Mouse (Mus musculus) intestine, embryonic 16.5 days (tissue): Measurements from ENCODE around the gene Spata3. TPM values are rescaled to one million over a fixed set of nuclear protein-coding genes. Genes with fewer than 3 reads are reported as not detected.
A peak's percentile ranks its signal among the peaks of the same experiment; 100 is the strongest.

ENCODE experiments used
- ATAC-seq: fragments of 200-750 bp; cut with Nextera tagmentation; 2 replicates; pipeline ENCODE4 v1.8.0; 2017; ENCODE audit warnings: moderate TSS enrichment, moderate library complexity
- H3K27ac ChIP-seq: fragments of 300-500 bp; sonication (generic); 2 replicates; pipeline ENCODE4 v1.5.1; 2014; ENCODE audit warnings: mild to moderate bottlenecking, low read length
- H3K27me3 ChIP-seq: fragments of 300-500 bp; sonication (generic); replicated peaks from 2 replicates; pipeline ENCODE4 v1.6.1; 2014; ENCODE audit warnings: low read length, control low read depth, mixed read lengths; ENCODE audit not compliant: control insufficient read depth, insufficient read depth
- H3K36me3 ChIP-seq: fragments of 300-500 bp; sonication (generic); 2 replicates; pipeline ENCODE4 v1.6.1; 2014; ENCODE audit warnings: low read length, control low read depth; ENCODE audit not compliant: control insufficient read depth, insufficient read depth
- H3K4me1 ChIP-seq: fragments of 300-500 bp; sonication (generic); 2 replicates; pipeline ENCODE4 v1.6.1; 2014; ENCODE audit warnings: low read length, control low read depth, mixed read lengths; ENCODE audit not compliant: control insufficient read depth, insufficient read depth
- H3K4me2 ChIP-seq: fragments of 300-500 bp; sonication (generic); 2 replicates; pipeline ENCODE4 v1.6.1; 2014; ENCODE audit warnings: low read depth, low read length, control low read depth
- H3K4me3 ChIP-seq: fragments of 300-500 bp; sonication (generic); 2 replicates; pipeline ENCODE4 v1.5.1; 2014; ENCODE audit warnings: mild to moderate bottlenecking, low read length
- H3K9ac ChIP-seq: fragments of 300-500 bp; sonication (generic); 2 replicates; pipeline ENCODE4 v1.6.1; 2014; ENCODE audit warnings: low read depth, low read length
- H3K9me3 ChIP-seq: fragments of 300-500 bp; sonication (generic); 2 replicates; pipeline ENCODE4 v1.6.1; 2016; ENCODE audit warnings: low read length, control low read depth; ENCODE audit not compliant: control insufficient read depth
- WGBS: fragments of 180-500 bp; shearing (Covaris S2); extraction: QIAGEN DNeasy Blood & Tissue Kit; methylation state at CpG from one replicate; pipeline ENCODE4 v1.1.7; 2014; 5-methylcytosine and 5-hydroxymethylcytosine counted together
- polyA plus RNA-seq: library from polyadenylated mRNA; unstranded; fragments of >200 nt; fragmentation: Nextera tagmentation; extraction: Ambion mirVana; gene quantifications from 2 replicates; pipeline ENCODE4 v1.2.1, GENCODE M21; 2015

Gene Spata3
- polyA plus RNA-seq, result not detected in 2 replicates

- ATAC-seq, result no peak
- peaks cover 13% of the 10 kb centered on the region; the same call in 1 of the 2 replicates for H3K27me3 ChIP-seq
- no peaks in the 10 kb centered on the region for H3K36me3 ChIP-seq
- 90% methylated on average over 8 of the region's 8 CpGs for WGBS
- H3K4me2 ChIP-seq, result no peak within 1 kb of the TSS
- H3K4me3 ChIP-seq, result no peak within 1 kb of the TSS
- no peak within 1 kb of the TSS for H3K27ac ChIP-seq
- H3K4me1 ChIP-seq, result 0 out of 2 replicates have a peak, but pooled peaks cover 2% of the 10 kb centered on the region
- no peaks in the 10 kb centered on the region for H3K9me3 ChIP-seq
- no peak within 1 kb of the TSS for H3K9ac ChIP-seq
These were observed at the start of gene Spata3 for GRCm38 (mm10) chr1:86016516-86016915. Gene Spata3, plus strand, starts transcription at chr1:86016816.

GRCm38 (mm10) chr1:85969081-85969480 lies 47.5 kb upstream of the Spata3 start:
- Histone ChIP-seq H3K4me2 (no peak overlapping the region), H3K36me3 (no peaks in the 10 kb centered on the region), H3K4me1 (no peaks in the 10 kb centered on the region), H3K9ac (no peak overlapping the region), H3K4me3 (no peak overlapping the region), H3K27me3 (no peaks in the 10 kb centered on the region), H3K9me3 (no peaks in the 10 kb centered on the region), H3K27ac (no peak overlapping the region)
- ATAC-seq, result no peak
- WGBS, result 90% methylated on average over 1 of the region's 1 CpGs

DNA sequence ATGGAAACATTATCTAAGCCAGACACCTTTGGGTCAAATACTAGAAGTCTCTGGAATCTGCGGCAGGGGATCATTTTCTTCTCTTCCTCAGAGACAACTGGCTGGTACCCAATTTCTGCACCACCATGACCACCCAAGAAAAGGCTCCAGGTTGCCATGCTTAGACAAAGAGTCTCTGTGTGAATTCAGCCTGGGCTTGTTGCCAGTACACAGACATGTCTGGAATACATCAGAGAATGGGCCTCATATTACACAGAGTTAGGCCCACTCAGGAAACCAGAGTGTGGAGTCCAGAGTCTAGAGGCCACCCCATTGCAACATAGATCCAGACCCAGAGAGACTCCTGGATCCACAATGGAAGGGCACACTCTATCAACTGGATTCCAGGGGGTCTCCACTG lies 47.1 kb upstream of the Spata3 start:
- no peak for ATAC-seq
- Histone ChIP-seq H3K27ac (no peak overlapping the region), H3K9me3 (no peaks in the 10 kb centered on the region), H3K27me3 (no peaks in the 10 kb centered on the region), H3K4me3 (no peak overlapping the region), H3K4me2 (no peak overlapping the region), H3K9ac (no peak overlapping the region), H3K36me3 (no peaks in the 10 kb centered on the region), H3K4me1 (no peaks in the 10 kb centered on the region)
- 79% methylated on average over 1 of the region's 1 CpGs for WGBS

DNA sequence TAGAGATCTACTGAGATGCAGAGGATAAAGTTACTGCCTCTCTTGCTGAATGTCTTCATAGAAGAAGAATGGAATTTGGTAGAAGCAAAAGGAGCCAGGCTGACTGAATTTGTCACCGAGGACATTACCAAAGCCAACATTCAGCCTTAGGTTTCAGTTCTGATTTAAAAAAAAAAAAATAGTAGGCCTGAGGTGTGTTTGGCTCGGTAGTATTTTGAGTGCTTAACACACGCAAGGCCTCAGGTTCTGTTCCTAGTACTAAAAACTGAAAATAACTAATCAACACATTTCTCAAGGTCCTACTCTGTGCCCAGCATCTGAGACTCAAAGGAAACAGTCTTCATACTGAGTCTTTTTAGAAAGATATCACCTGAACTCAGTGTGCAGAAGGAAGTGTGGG lies 45.5 kb upstream of the Spata3 start:
- Histone ChIP-seq H3K4me1 (no peaks in the 10 kb centered on the region), H3K9me3 (no peaks in the 10 kb centered on the region), H3K27me3 (no peaks in the 10 kb centered on the region), H3K9ac (no peak overlapping the region), H3K4me3 (no peak overlapping the region), H3K36me3 (no peaks in the 10 kb centered on the region), H3K4me2 (no peak overlapping the region), H3K27ac (no peak overlapping the region)
- 93% methylated on average over 3 of the region's 3 CpGs for WGBS
- no peak for ATAC-seq

GRCm38 (mm10) chr1:85972341-85972740 lies 44.3 kb upstream of the Spata3 start:
- no peaks in the 10 kb centered on the region for H3K4me1 ChIP-seq
- no peak overlapping the region for H3K4me2 ChIP-seq
- ATAC-seq, result no peak
- no peak overlapping the region for H3K4me3 ChIP-seq
- no peaks in the 10 kb centered on the region for H3K27me3 ChIP-seq
- H3K27ac ChIP-seq, result no peak overlapping the region
- H3K9ac ChIP-seq, result no peak overlapping the region
- 66% methylated on average over 3 of the region's 3 CpGs for WGBS
- no peaks in the 10 kb centered on the region for H3K9me3 ChIP-seq
- no peaks in the 10 kb centered on the region for H3K36me3 ChIP-seq

- WGBS, result 93% methylated on average over 2 of the region's 2 CpGs
- no peaks in the 10 kb centered on the region for H3K36me3 ChIP-seq
- no peak overlapping the region for H3K4me3 ChIP-seq
- no peak overlapping the region for H3K27ac ChIP-seq
- H3K9me3 ChIP-seq, result no peaks in the 10 kb centered on the region
- H3K4me1 ChIP-seq, result no peaks in the 10 kb centered on the region
- H3K27me3 ChIP-seq, result no peaks in the 10 kb centered on the region
- H3K9ac ChIP-seq, result no peak overlapping the region
- ATAC-seq, result no peak
- no peak overlapping the region for H3K4me2 ChIP-seq
These were observed 43.1 kb upstream of the Spata3 start for GRCm38 (mm10) chr1:85973468-85973877.

DNA sequence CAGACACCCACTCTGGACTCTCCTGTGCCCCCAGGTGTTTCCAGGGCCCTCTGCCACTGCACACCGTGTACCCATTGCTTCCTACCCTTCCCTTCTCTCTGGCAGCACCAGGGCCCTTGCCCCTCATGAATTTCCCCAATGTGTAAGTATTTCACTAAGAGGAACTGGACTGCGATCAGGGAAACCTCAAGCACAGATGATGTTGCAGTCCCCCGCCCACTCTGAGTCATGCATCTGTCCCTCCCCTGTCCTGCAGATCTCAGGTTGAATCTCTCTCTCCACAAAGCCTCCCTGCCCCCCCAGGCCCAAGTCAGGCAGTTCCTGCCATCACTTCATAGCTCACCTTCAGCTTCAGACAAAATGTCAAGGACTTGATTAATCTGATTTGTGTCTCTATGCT lies 38.9 kb upstream of the Spata3 start:
- H3K9ac ChIP-seq, result no peak overlapping the region
- no peaks in the 10 kb centered on the region for H3K4me1 ChIP-seq
- no peaks in the 10 kb centered on the region for H3K27me3 ChIP-seq
- ATAC-seq, result no peak
- WGBS, result 70% methylated on average over 3 of the region's 3 CpGs
- no peak overlapping the region for H3K4me2 ChIP-seq
- H3K27ac ChIP-seq, result no peak overlapping the region
- no peaks in the 10 kb centered on the region for H3K9me3 ChIP-seq
- no peaks in the 10 kb centered on the region for H3K36me3 ChIP-seq
- H3K4me3 ChIP-seq, result no peak overlapping the region

GRCm38 (mm10) chr1:85981738-85982357 lies 34.8 kb upstream of the Spata3 start:
- peak; percentile 50 for ATAC-seq
- no peak overlapping the region for H3K27ac ChIP-seq
- H3K9me3 ChIP-seq, result no peaks in the 10 kb centered on the region
- WGBS, result 45% methylated on average over 7 of the region's 7 CpGs
- no peaks in the 10 kb centered on the region for H3K4me1 ChIP-seq
- no peak overlapping the region for H3K9ac ChIP-seq
- no peak overlapping the region for H3K4me2 ChIP-seq
- no peak overlapping the region for H3K4me3 ChIP-seq
- H3K36me3 ChIP-seq, result no peaks in the 10 kb centered on the region
- no peaks in the 10 kb centered on the region for H3K27me3 ChIP-seq

GRCm38 (mm10) chr1:85985784-85986183 lies 30.8 kb upstream of the Spata3 start:
- H3K4me2 ChIP-seq, result no peak overlapping the region
- no peak for ATAC-seq
- no peaks in the 10 kb centered on the region for H3K27me3 ChIP-seq
- 82% methylated on average over 3 of the region's 3 CpGs for WGBS
- no peak overlapping the region for H3K9ac ChIP-seq
- no peaks in the 10 kb centered on the region for H3K9me3 ChIP-seq
- no peaks in the 10 kb centered on the region for H3K4me1 ChIP-seq
- no peaks in the 10 kb centered on the region for H3K36me3 ChIP-seq
- no peak overlapping the region for H3K4me3 ChIP-seq
- no peak overlapping the region for H3K27ac ChIP-seq

DNA sequence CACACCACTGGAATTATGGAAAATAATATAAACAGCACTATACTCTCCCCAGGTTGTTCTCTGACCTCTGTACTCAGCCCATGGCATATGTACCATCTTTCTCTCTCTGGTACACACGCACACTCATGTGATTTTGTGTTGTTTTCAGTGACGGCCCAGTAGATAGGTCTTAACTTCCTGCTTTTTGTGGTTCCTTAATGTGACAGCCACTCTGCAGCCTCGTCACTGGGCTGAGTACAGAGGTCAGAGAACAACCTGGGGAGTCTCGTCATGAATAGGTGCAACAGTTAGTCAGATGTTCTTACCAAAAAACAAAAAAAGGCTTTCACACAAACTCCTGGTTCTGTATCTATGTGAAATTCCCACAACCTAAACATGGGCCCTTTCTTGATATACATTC lies 28.3 kb upstream of the Spata3 start:
- ATAC-seq, result no peak
- 66% methylated on average over 4 of the region's 4 CpGs for WGBS
- no peaks in the 10 kb centered on the region for H3K27me3 ChIP-seq

More for the DNA sequence above, 28.3 kb upstream of the Spata3 start:
- H3K27ac ChIP-seq, result no peak overlapping the region
- no peaks in the 10 kb centered on the region for H3K36me3 ChIP-seq
- no peak overlapping the region for H3K4me2 ChIP-seq
- H3K9me3 ChIP-seq, result no peaks in the 10 kb centered on the region
- no peak overlapping the region for H3K9ac ChIP-seq
- H3K4me3 ChIP-seq, result no peak overlapping the region
- H3K4me1 ChIP-seq, result no peaks in the 10 kb centered on the region
